Mouse (Mus musculus) liver, postnatal 0 days (tissue): ENCODE data around the gene Rad9b.

Source experiments
- CTCF ChIP-seq: sonication (generic); IDR thresholded peaks from 2 replicates; pipeline ENCODE4 v1.5.1; 2016; ENCODE audit warnings: antibody characterized with exemption, low read depth
- EP300 ChIP-seq: IDR thresholded peaks from 2 replicates; pipeline ENCODE4 v1.6.1; 2016; ENCODE audit warnings: antibody characterized with exemption, low read depth, mild to moderate bottlenecking

DNA sequence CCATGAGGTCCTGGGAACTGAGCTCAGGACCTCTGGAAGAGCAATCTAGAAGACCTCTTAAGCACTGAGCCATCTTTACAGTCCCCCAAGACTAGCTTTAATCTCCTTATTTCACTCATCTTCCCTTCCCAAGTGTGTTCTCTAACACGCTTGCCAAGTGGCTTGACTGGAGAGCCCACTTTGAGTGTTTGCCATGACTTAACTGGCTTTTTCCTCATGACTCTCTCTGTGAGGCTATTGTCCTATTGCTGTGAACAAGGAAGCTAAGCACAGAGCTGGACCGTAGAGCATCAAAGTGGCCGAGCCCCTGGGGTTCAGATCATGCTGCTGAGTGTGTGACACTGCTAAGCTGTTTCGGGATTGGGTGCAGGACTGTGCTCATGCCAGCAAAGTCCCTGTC, 41.7 kb downstream of the Rad9b start:
- no peak for TF ChIP-seq CTCF
- TF ChIP-seq EP300: no peak
